Mouse (Mus musculus): ENCODE results near the gene Rnf225.

The Rnf225 gene

GRCm38 (mm10) chr7:12980291-12980690, 53.1 kb downstream of the Rnf225 start:
- DNase-seq (ENCODE audit: low read depth, low spot score), result no peak
